Mouse (Mus musculus): ENCODE data around the gene Shld2.
"Not testable (repeated sequence)": the region's sequence is repeated elsewhere in the genome, so short reads cannot be mapped to it uniquely, and the experiment has no call there.

Gene Shld2

GRCm38 (mm10) chr14:34281736-34282269 is 28.5 kb downstream of the Shld2 start:
- no peak for DNase-seq (ENCODE audit: low spot score in 2 of 2)

DNA sequence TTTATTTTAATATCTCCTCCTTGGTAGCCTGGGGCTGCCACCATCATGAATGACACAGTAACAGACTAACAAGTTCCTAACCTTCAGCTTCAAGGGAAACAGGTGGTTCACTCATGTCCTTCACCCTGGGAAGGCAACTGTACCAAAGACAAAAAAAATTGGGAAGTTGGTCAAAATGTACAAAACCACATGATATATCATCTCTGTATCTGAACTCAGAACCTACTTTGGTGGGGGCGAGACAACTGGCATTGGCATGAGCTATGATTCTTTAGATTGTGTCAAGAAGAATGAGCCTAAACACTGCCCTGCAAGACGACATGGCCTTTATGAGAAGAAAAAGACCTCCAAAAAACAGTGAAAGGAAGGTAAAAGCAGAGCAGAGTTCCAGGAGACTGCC is 29.5 kb downstream of the Shld2 start:
- no peak for DNase-seq (ENCODE audit: low spot score in 2 of 2)

GRCm38 (mm10) chr14:34279726-34280125 is 30.6 kb downstream of the Shld2 start:
- DNase-seq (ENCODE audit: low spot score in 2 of 2) = no peak

GRCm38 (mm10) chr14:34275225-34275624 is 35.1 kb downstream of the Shld2 start:
- no peak for DNase-seq (ENCODE audit: low spot score in 2 of 2)

GRCm38 (mm10) chr14:34274141-34274540 is 36.2 kb downstream of the Shld2 start:
- no peak for DNase-seq (ENCODE audit: low spot score in 2 of 2)

- DNase-seq (ENCODE audit: low spot score in 2 of 2) = no peak
These were observed 37.0 kb downstream of the Shld2 start for GRCm38 (mm10) chr14:34273280-34273679.

- no peak for DNase-seq (ENCODE audit: low spot score in 2 of 2)
These were observed 42.2 kb downstream of the Shld2 start for GRCm38 (mm10) chr14:34268046-34268445.

- not testable (repeated sequence) for DNase-seq (ENCODE audit: low spot score in 2 of 2)
These were observed 51.8 kb downstream of the Shld2 start for GRCm38 (mm10) chr14:34258525-34258924.

- no peak for DNase-seq (ENCODE audit: low spot score in 2 of 2)
These were observed 57.0 kb downstream of the Shld2 start for GRCm38 (mm10) chr14:34253261-34253660.

GRCm38 (mm10) chr14:34252470-34253145 is 57.7 kb downstream of the Shld2 start:
- DNase-seq (ENCODE audit: low spot score in 2 of 2) = no peak

DNA sequence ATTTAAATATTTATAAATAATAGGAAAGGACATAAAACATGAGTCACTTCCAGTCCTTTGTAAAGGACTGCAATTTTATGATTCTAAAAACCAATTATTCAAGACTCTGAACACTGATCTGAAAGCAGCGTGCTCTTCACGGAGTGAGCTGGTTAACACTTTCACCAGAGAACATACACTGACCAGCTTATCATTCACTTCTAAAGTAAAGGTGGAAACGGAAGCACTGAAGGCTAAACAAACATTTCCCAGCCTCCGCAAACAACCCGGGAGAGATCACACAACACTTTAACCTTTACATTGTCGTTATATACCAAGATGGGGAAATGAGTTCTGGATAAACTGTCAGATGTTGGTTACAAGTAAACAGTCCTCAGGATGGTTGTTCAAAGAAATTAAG is 69.6 kb downstream of the Shld2 start:
- no peak for DNase-seq (ENCODE audit: low spot score in 2 of 2)

GRCm38 (mm10) chr14:34240263-34240662 is 70.0 kb downstream of the Shld2 start:
- DNase-seq (ENCODE audit: low spot score in 2 of 2) = no peak

DNA sequence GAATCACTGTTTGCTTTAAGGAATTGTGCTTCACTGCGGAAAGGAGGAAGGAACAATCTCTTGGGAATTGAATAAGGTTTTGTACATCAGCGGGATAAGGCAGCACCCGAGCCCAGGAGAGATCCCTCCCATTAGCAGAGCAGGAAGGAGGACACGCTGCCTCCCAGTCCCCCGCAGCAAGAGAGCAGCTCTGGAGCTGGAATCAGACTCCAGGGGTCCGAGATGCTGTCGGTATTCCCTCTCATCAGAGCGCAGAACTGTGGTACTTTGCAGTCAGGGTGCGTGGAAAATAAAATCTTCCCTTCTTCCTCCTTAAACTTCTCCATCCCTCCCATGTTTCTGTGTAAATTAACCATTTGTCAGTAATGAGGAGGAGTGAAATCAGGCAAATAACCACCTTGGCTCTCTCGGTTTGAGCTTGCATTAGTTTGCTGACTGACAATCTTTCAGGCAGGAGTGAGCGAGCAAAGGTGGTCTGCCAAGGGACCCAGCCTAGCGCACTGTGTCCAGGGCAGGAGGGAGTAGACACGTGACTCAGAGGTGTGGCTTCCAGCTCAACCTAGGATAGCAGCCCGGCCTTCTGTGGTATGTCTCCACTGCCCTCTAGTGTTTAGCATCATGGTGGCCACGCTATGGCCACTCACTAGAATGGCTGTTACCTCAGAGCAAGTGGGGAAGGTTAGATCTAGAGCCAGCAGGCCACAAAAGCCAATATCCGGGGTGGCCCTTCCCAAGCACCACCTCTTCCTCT is 75.5 kb downstream of the Shld2 start:
- DNase-seq (ENCODE audit: low spot score in 2 of 2) = peak in 1 of 2 experiments; percentile 8

- DNase-seq (ENCODE audit: low spot score in 2 of 2) = no peak
These were observed 76.4 kb downstream of the Shld2 start for GRCm38 (mm10) chr14:34233846-34234245.

GRCm38 (mm10) chr14:34232866-34233680 is 77.2 kb downstream of the Shld2 start:
- DNase-seq (ENCODE audit: low spot score in 2 of 2) = no peak

- DNase-seq (ENCODE audit: low spot score in 2 of 2) = no peak
These were observed 78.0 kb downstream of the Shld2 start for GRCm38 (mm10) chr14:34232340-34232739.

GRCm38 (mm10) chr14:34228830-34229506 is 81.3 kb downstream of the Shld2 start:
- DNase-seq (ENCODE audit: low spot score in 2 of 2) = no peak

DNA sequence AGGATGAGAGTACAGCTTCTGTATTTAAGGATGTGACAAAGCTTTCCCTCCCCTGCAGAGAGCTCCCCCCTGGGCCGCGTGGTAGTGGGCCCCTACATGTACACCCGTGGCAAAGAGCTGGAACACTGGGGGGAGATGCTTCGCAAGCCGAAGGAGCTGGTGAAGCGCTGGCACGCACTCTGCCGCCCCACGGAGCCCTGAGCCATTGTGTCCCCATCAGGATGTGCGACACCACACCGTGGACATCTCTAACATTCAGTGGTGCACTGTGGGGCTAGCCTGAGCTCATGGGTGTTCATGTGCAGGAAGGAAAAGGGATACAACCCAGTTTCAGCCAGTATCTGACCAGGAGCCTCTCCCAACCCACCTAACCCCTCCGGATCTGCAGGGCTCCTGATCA is 82.3 kb downstream of the Shld2 start:
- DNase-seq (ENCODE audit: low spot score in 2 of 2) = no peak

GRCm38 (mm10) chr14:34226566-34226965 is 83.7 kb downstream of the Shld2 start:
- no peak for DNase-seq (ENCODE audit: low spot score in 2 of 2)

GRCm38 (mm10) chr14:34225986-34226385 is 84.3 kb downstream of the Shld2 start:
- DNase-seq (ENCODE audit: low spot score in 2 of 2) = no peak

GRCm38 (mm10) chr14:34223362-34223898 is 86.9 kb downstream of the Shld2 start:
- no peak for DNase-seq (ENCODE audit: low spot score in 2 of 2)
